Mouse (Mus musculus) liver, postnatal 0 days (tissue): ENCODE data around the gene Fchsd2. TPM values are rescaled to one million over a fixed set of nuclear protein-coding genes. Genes with fewer than 3 reads are reported as not detected.

ENCODE experiments used
- ATAC-seq: fragments of 200-750 bp; cut with Nextera tagmentation; 2 replicates; pipeline ENCODE4 v1.8.0; 2017; ENCODE audit warnings: mild to moderate bottlenecking, moderate library complexity
- DNase-seq: peaks from one replicate; pipeline ENCODE4 v3.0.0-alpha.2; 2016
- H3K27ac ChIP-seq: fragments of 300-500 bp; sonication (generic); 2 replicates; pipeline ENCODE4 v1.5.1; 2014; ENCODE audit warnings: antibody characterized with exemption, moderate library complexity, mild to moderate bottlenecking, low read depth
- H3K27me3 ChIP-seq: fragments of 300-500 bp; sonication (generic); 2 replicates; pipeline ENCODE4 v1.6.1; 2014; ENCODE audit warnings: low read length, control low read depth, mixed read lengths; ENCODE audit not compliant: insufficient read depth
- H3K36me3 ChIP-seq: fragments of 300-500 bp; sonication (generic); replicated peaks from 2 replicates; pipeline ENCODE4 v1.6.1; 2014; ENCODE audit warnings: mild to moderate bottlenecking, control low read depth, low read length, moderate library complexity, mixed read lengths; ENCODE audit not compliant: insufficient read depth
- H3K4me1 ChIP-seq: fragments of 300-500 bp; sonication (generic); 2 replicates; pipeline ENCODE4 v1.6.1; 2014; ENCODE audit warnings: antibody characterized with exemption, mild to moderate bottlenecking, control low read depth; ENCODE audit not compliant: insufficient read depth
- H3K4me2 ChIP-seq: fragments of 300-500 bp; sonication (generic); 2 replicates; pipeline ENCODE4 v1.6.1; 2014; ENCODE audit warnings: low read depth, mild to moderate bottlenecking, low read length, moderate library complexity, mixed read lengths
- H3K4me3 ChIP-seq: fragments of 300-500 bp; sonication (generic); 2 replicates; pipeline ENCODE4 v1.5.1; 2014; ENCODE audit warnings: low read depth, low read length
- H3K9ac ChIP-seq: fragments of 300-500 bp; sonication (generic); replicated peaks from 2 replicates; pipeline ENCODE4 v1.6.1; 2014; ENCODE audit warnings: mild to moderate bottlenecking, moderate library complexity
- H3K9me3 ChIP-seq: fragments of 300-500 bp; sonication (generic); 2 replicates; pipeline ENCODE4 v1.6.1; 2016; ENCODE audit warnings: mild to moderate bottlenecking, control low read depth, low read length, mixed read lengths
- CTCF ChIP-seq: sonication (generic); IDR thresholded peaks from 2 replicates; pipeline ENCODE4 v1.5.1; 2016; ENCODE audit warnings: antibody characterized with exemption, low read depth
- EP300 ChIP-seq: IDR thresholded peaks from 2 replicates; pipeline ENCODE4 v1.6.1; 2016; ENCODE audit warnings: antibody characterized with exemption, low read depth, mild to moderate bottlenecking
- WGBS: fragments of 180-500 bp; shearing (Covaris S2); extraction: QIAGEN DNeasy Blood & Tissue Kit; methylation state at CpG from one replicate; pipeline ENCODE4 v1.1.7; 2014; ENCODE audit not compliant: insufficient replicate concordance; 5-methylcytosine and 5-hydroxymethylcytosine counted together
- polyA plus RNA-seq: library from polyadenylated mRNA; unstranded; fragments of >200 nt; fragmentation: Nextera tagmentation; extraction: Ambion mirVana; gene quantifications from 2 replicates; pipeline ENCODE4 v1.2.1, GENCODE M21; 2015

The Fchsd2 gene
- polyA plus RNA-seq, 1 experiment from 2014 or later: 7.8 TPM

- DNase-seq: peak; percentile 23
- 80% methylated on average over 5 of the region's 5 CpGs for WGBS
- Histone ChIP-seq H3K4me1 (peaks cover 23% of the 10 kb centered on the region), H3K9me3 (no peaks in the 10 kb centered on the region), H3K36me3 (peaks cover 19% of the 10 kb centered on the region), H3K27me3 (no peaks in the 10 kb centered on the region), H3K27ac (peak overlapping the region; percentile 66), H3K4me3 (no peak overlapping the region), H3K4me2 (no peak overlapping the region), H3K9ac (no peak overlapping the region; the same call in 1 of the 2 replicates)
- peak; percentile 68 for ATAC-seq
- TF ChIP-seq EP300 (0 out of 2 replicates have a peak, but pooled peaks have one; percentile 31), CTCF (no peak)
Observed at GRCm38 (mm10) chr7:101332045-101332831, 239.6 kb downstream of the Fchsd2 start.

Other genes with a start within 250 kb of the Fchsd2 start
- 6.9 and 7.5 TPM in 2 replicates for gene Relt, start 229.4 kb upstream of the Fchsd2 start, polyA plus RNA-seq
- 0.35 and 0.38 TPM in 2 replicates for gene Arhgef17, start 160.8 kb upstream of the Fchsd2 start, polyA plus RNA-seq
- 5.3 and 6.0 TPM in 2 replicates for gene P2ry6, start 118.2 kb upstream of the Fchsd2 start, polyA plus RNA-seq
- gene P2ry2, start 80.0 kb upstream of the Fchsd2 start, polyA plus RNA-seq: 3.8 and 4.2 TPM in 2 replicates
- gene Atg16l2, start 209.4 kb downstream of the Fchsd2 start, polyA plus RNA-seq: 4.9 and 5.3 TPM in 2 replicates
- gene Stard10, start 224.2 kb downstream of the Fchsd2 start, polyA plus RNA-seq: 361 and 384 TPM in 2 replicates